Mouse (Mus musculus) liver, adult 2 months (tissue): ENCODE data around the gene Rad9b. TPM values are rescaled to one million over a fixed set of nuclear protein-coding genes. Genes with fewer than 3 reads are reported as not detected.

Source experiments
- DNase-seq: peaks from one replicate; pipeline ENCODE4 v3.0.0-alpha.2; 2011; ENCODE audit warnings: low read depth, low spot score; ENCODE audit errors: extremely low read depth
- H3K27ac ChIP-seq: fragments of 200-500 bp; replicated peaks from 2 replicates; pipeline ENCODE4 v1.5.1; 2012; ENCODE audit warnings: low read depth, mild to moderate bottlenecking, control low read depth, inconsistent platforms, low read length; ENCODE audit not compliant: insufficient read depth
- H3K27me3 ChIP-seq: fragments of 200-500 bp; 2 replicates; pipeline ENCODE4 v1.6.1; 2012; ENCODE audit warnings: mild to moderate bottlenecking, moderate library complexity, low read length, inconsistent platforms; ENCODE audit not compliant: control insufficient read depth, insufficient read depth
- H3K36me3 ChIP-seq: fragments of 200-500 bp; 2 replicates; pipeline ENCODE4 v1.6.1; 2012; ENCODE audit warnings: low read length, inconsistent platforms; ENCODE audit not compliant: control insufficient read depth, insufficient read depth
- H3K4me1 ChIP-seq: fragments of 200-500 bp; 2 replicates; pipeline ENCODE4 v1.6.1; 2011; ENCODE audit warnings: low read length; ENCODE audit not compliant: control insufficient read depth, insufficient read depth
- H3K4me3 ChIP-seq: fragments of 200-500 bp; 2 replicates; pipeline ENCODE4 v1.5.1; 2011; ENCODE audit warnings: low read depth, mild to moderate bottlenecking, control low read depth, low read length, moderate library complexity; ENCODE audit not compliant: insufficient read depth
- H3K79me2 ChIP-seq: fragments of 200-500 bp; 2 replicates; pipeline ENCODE4 v1.6.1; 2012; ENCODE audit warnings: inconsistent platforms, mild to moderate bottlenecking, low read length, moderate library complexity; ENCODE audit not compliant: control insufficient read depth, insufficient read depth
- H3K9ac ChIP-seq: fragments of 200-500 bp; 2 replicates; pipeline ENCODE4 v1.6.1; 2012; ENCODE audit warnings: low read depth, mild to moderate bottlenecking, control low read depth, inconsistent platforms, low read length
- CTCF ChIP-seq: fragments of 200-500 bp; IDR thresholded peaks from 2 replicates; pipeline ENCODE4 v1.5.1; 2011; ENCODE audit warnings: low read depth, low read length, control low read depth
- POLR2A ChIP-seq: fragments of 200-500 bp; IDR thresholded peaks from 2 replicates; pipeline ENCODE4 v1.6.1; 2011; ENCODE audit warnings: low read length, control low read depth; ENCODE audit not compliant: insufficient read depth; ENCODE audit errors: extremely low read depth
- WGBS: fragments of 180-500 bp; shearing (Covaris S2); methylation state at CpG from one replicate; pipeline ENCODE4 v1.1.7; 2018; 5-methylcytosine and 5-hydroxymethylcytosine counted together
- polyA plus RNA-seq: library from polyadenylated mRNA; depleted of rRNA; stranded (reverse); fragments of >200 nt; gene quantifications from 2 replicates; pipeline ENCODE4 v1.2.3, GENCODE M21; 2012
- total RNA-seq: library from RNA; depleted of rRNA; stranded (reverse); fragments of >200 nt; gene quantifications from 2 replicates; pipeline ENCODE4 v1.2.3, GENCODE M21; 2014

Gene Rad9b
- total and polyA plus RNA-seq, 2 experiments: 1.5 to 4.5 TPM

DNA sequence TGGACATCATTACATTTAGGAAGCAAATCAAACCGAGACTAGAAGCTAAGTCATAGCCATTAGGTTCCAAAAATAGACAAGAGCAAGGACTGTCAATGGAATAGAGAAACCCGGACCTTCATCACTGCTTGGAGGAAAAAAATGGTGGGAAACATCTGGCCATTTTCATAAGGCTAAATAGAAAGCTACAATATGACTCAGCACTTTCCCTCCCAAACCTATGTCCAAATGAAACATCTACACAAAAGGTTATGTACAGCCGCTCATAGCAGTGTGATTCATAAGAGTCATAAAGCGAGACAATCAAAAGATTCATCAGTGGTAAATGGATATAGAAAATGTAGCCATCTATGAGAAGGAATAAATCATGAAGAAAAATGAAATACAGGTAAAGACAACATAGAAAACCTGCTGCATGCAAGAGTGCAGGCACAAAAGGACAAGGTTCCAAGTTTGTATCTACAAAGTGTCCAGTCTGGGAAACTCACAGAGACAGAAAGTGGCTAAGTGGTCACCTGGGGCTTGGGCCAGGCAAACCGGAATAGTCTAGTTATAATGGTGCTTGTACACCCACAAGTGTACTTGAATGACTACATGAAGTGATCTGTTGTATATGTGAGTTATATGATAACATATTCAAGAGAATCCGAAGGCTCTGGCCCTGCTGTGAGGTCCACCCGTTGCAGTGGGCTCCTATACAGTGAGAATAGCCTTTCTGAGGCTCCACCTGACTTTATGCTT, 17.3 kb downstream of the Rad9b start:
- 92% methylated on average over 7 of the region's 7 CpGs for WGBS
- H3K4me3 ChIP-seq: no peak overlapping the region

DNA sequence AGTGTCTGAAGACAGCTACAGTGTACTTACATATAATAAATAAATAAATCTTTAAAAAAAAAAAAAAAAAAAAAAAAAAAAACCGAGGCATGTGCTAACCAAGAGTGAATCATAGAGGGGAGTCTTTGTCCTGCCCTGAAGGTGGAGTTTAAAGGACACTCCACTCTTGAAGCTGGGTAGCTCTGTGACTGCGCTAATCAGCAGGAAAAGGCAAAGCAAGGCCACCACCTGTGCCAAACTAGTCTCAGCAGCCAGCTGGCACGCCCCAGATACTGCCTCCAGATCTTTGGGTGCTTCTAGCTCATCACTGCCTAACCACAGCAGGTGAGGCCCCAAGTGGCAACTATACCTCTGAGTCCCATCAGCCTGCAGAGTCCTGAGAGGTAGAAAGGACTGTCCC, 19.4 kb downstream of the Rad9b start:
- 35% methylated on average over 3 of the region's 3 CpGs for WGBS
- Histone ChIP-seq H3K36me3 (no peaks in the 10 kb centered on the region), H3K79me2 (no peaks in the 10 kb centered on the region), H3K27ac (no peak overlapping the region), H3K27me3 (no peaks in the 10 kb centered on the region), H3K9ac (no peak overlapping the region), H3K4me1 (no peaks in the 10 kb centered on the region), H3K4me3 (no peak overlapping the region)
- TF ChIP-seq POLR2A (no peak), CTCF (no peak)
- peak; percentile 56 for DNase-seq

More for the DNA sequence above, 17.3 kb downstream of the Rad9b start:
- no peaks in the 10 kb centered on the region for H3K27me3 ChIP-seq
- H3K79me2 ChIP-seq: no peaks in the 10 kb centered on the region
- H3K27ac ChIP-seq: no peak overlapping the region
- H3K9ac ChIP-seq: no peak overlapping the region
- H3K36me3 ChIP-seq: no peaks in the 10 kb centered on the region
- no peak for TF ChIP-seq POLR2A
- DNase-seq: no peak
- no peaks in the 10 kb centered on the region for H3K4me1 ChIP-seq

DNA sequence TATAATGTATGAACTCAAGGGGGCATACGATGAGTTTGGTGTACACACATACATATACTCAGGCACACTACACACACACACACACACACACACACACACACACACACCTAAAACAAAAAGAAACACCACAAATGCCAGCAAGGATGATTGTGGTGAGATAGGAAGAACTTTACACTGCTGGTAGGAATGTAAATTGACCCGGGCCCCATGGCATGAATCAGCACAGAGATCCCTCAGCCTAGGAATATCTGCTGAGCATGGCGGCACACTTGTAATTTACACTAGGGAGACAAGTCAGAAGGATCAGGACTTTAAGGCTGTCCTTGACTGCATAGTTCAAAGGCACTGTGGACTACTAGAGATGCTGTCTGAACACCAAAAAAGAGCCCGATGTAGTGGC, 23.8 kb downstream of the Rad9b start:
- H3K4me1 ChIP-seq: no peaks in the 10 kb centered on the region
- no peak overlapping the region for H3K27ac ChIP-seq
- 89% methylated on average over 4 of the region's 4 CpGs for WGBS
- H3K79me2 ChIP-seq: no peaks in the 10 kb centered on the region
- H3K9ac ChIP-seq: no peak overlapping the region
- no peak overlapping the region for H3K4me3 ChIP-seq
- TF ChIP-seq CTCF (no peak), POLR2A (no peak)
- no peaks in the 10 kb centered on the region for H3K36me3 ChIP-seq
- no peaks in the 10 kb centered on the region for H3K27me3 ChIP-seq
- no peak for DNase-seq

DNA sequence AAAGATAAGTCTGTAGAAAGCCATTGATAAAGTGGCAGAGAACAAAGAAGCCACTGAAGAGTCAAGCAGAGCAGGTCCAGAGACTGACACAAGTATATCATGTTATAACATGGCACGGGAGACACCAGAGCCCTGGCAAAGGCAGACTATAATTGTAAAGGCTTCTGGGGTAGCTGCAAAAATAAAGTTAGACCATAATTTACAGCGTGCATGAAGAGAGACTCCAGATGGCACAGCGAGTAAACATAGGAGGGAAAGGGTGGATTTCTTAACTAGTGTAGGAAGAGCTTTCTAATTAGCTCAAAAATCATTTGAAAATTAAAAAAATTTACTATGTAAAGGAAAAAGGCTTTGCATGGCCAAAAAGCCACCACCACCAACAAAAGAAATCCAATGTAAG, 26.8 kb downstream of the Rad9b start:
- no peaks in the 10 kb centered on the region for H3K79me2 ChIP-seq
- no peak overlapping the region for H3K4me3 ChIP-seq
- no peak for TF ChIP-seq CTCF
- TF ChIP-seq POLR2A: no peak
- H3K4me1 ChIP-seq: no peaks in the 10 kb centered on the region
- 95% methylated on average over 3 of the region's 3 CpGs for WGBS
- no peak overlapping the region for H3K27ac ChIP-seq
- no peak for DNase-seq
- H3K9ac ChIP-seq: no peak overlapping the region
- H3K36me3 ChIP-seq: no peaks in the 10 kb centered on the region; the same call in 1 of the 2 replicates
- no peaks in the 10 kb centered on the region for H3K27me3 ChIP-seq

DNA sequence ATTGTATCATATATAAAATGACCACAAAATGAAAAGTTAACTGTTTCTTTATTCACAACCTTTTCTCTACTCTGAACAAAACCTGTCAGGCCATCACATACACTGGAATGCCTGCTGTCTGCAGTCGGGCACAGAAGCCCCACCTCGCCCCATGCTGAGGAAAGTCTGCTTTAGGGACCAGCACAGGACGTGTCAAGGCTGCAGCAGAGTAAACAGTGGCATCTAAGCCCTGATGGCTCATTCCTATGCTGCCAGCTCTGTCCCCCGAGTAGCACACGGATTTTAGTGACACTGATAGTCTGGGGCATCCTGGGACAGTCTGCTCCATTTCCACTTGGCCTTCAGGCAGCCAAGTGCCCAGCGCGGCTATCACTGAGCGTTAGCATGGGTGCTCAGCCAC, 28.6 kb downstream of the Rad9b start:
- no peak for DNase-seq
- Histone ChIP-seq H3K4me1 (no peaks in the 10 kb centered on the region), H3K9ac (no peak overlapping the region), H3K27ac (no peak overlapping the region), H3K27me3 (no peaks in the 10 kb centered on the region), H3K36me3 (peaks cover 12% of the 10 kb centered on the region), H3K4me3 (no peak overlapping the region), H3K79me2 (no peaks in the 10 kb centered on the region)
- WGBS: 89% methylated on average over 8 of the region's 8 CpGs
- TF ChIP-seq POLR2A (no peak), CTCF (no peak)
